Mouse (Mus musculus): ENCODE data around the gene Tmsb10. TPM values are rescaled to one million over a fixed set of nuclear protein-coding genes. Genes with fewer than 3 reads are reported as not detected.

The Tmsb10 gene
- polyA plus RNA-seq, 1 experiment, result 264 TPM

GRCm38 (mm10) chr6:72955517-72956198 lies 2.9 kb downstream of the Tmsb10 start:
- H3K27me3 ChIP-seq (ENCODE audit: control insufficient read depth, insufficient read depth, low read length), result no peaks in the 10 kb centered on the region
- DNase-seq, result peak in 1 of 2 experiments; percentile 10
- 67% methylated on average over 8 of the region's 8 CpGs for WGBS
- H3K27ac ChIP-seq (ENCODE audit: insufficient read depth, low read length), result peak overlapping the region; percentile 22; the same call in 1 of the 2 replicates
- no peak for TF ChIP-seq POLR2A (IDR thresholded peaks at IDR 0.05; ENCODE audit: borderline replicate concordance, insufficient read depth, low read length)
- peaks cover 7% of the 10 kb centered on the region for H3K4me1 ChIP-seq (ENCODE audit: control insufficient read depth, insufficient read depth, low read length)
- H3K4me3 ChIP-seq (replicated peaks; ENCODE audit: insufficient read depth, low read depth, low read length), result peak overlapping the region; percentile 9

GRCm38 (mm10) chr6:72954786-72955185 lies 3.8 kb downstream of the Tmsb10 start:
- peaks cover 7% of the 10 kb centered on the region for H3K4me1 ChIP-seq (ENCODE audit: control insufficient read depth, insufficient read depth, low read length)
- H3K27ac ChIP-seq (ENCODE audit: insufficient read depth, low read length), result no peak overlapping the region
- DNase-seq, result no peak
- H3K27me3 ChIP-seq (ENCODE audit: control insufficient read depth, insufficient read depth, low read length), result no peaks in the 10 kb centered on the region
- TF ChIP-seq POLR2A (IDR thresholded peaks at IDR 0.05; ENCODE audit: borderline replicate concordance, insufficient read depth, low read length), result no peak
- no peak for TF ChIP-seq CTCF (IDR thresholded peaks at IDR 0.05; ENCODE audit: borderline replicate concordance, insufficient read depth, low read depth, low read length)
- 84% methylated on average over 7 of the region's 7 CpGs for WGBS
- no peak overlapping the region for H3K4me3 ChIP-seq (replicated peaks; ENCODE audit: insufficient read depth, low read depth, low read length)

GRCm38 (mm10) chr6:72952967-72953366 lies 5.6 kb downstream of the Tmsb10 start:
- peaks cover 7% of the 10 kb centered on the region for H3K4me1 ChIP-seq (ENCODE audit: control insufficient read depth, insufficient read depth, low read length)
- no peak for DNase-seq
- H3K4me3 ChIP-seq (replicated peaks; ENCODE audit: insufficient read depth, low read depth, low read length), result no peak overlapping the region
- no peaks in the 10 kb centered on the region for H3K27me3 ChIP-seq (ENCODE audit: control insufficient read depth, insufficient read depth, low read length)
- WGBS, result 93% methylated on average over 2 of the region's 2 CpGs
- TF ChIP-seq CTCF (IDR thresholded peaks at IDR 0.05; ENCODE audit: borderline replicate concordance, insufficient read depth, low read depth, low read length), result no peak
- TF ChIP-seq POLR2A (IDR thresholded peaks at IDR 0.05; ENCODE audit: borderline replicate concordance, insufficient read depth, low read length), result no peak
- no peak overlapping the region for H3K27ac ChIP-seq (ENCODE audit: insufficient read depth, low read length)

GRCm38 (mm10) chr6:72952221-72952620 lies 6.3 kb downstream of the Tmsb10 start:
- TF ChIP-seq POLR2A (IDR thresholded peaks at IDR 0.05; ENCODE audit: borderline replicate concordance, insufficient read depth, low read length) (no peak), CTCF (IDR thresholded peaks at IDR 0.05; ENCODE audit: borderline replicate concordance, insufficient read depth, low read depth, low read length) (no peak)
- 51% methylated on average over 2 of the region's 2 CpGs for WGBS

GRCm38 (mm10) chr6:72949161-72949756 lies 9.3 kb downstream of the Tmsb10 start:
- Histone ChIP-seq H3K27ac (ENCODE audit: insufficient read depth, low read length) (no peak overlapping the region), H3K4me3 (replicated peaks; ENCODE audit: insufficient read depth, low read depth, low read length) (no peak overlapping the region), H3K4me1 (ENCODE audit: control insufficient read depth, insufficient read depth, low read length) (no peaks in the 10 kb centered on the region; the same call in 1 of the 2 replicates), H3K27me3 (ENCODE audit: control insufficient read depth, insufficient read depth, low read length) (no peaks in the 10 kb centered on the region)
- no peak for DNase-seq
- TF ChIP-seq CTCF (IDR thresholded peaks at IDR 0.05; ENCODE audit: borderline replicate concordance, insufficient read depth, low read depth, low read length), result no peak
- TF ChIP-seq POLR2A (IDR thresholded peaks at IDR 0.05; ENCODE audit: borderline replicate concordance, insufficient read depth, low read length), result no peak
- WGBS, result 91% methylated on average over 9 of the region's 9 CpGs

More at GRCm38 (mm10) chr6:72952221-72952620, 6.3 kb downstream of the Tmsb10 start:
- Histone ChIP-seq H3K27ac (ENCODE audit: insufficient read depth, low read length) (no peak overlapping the region), H3K4me3 (replicated peaks; ENCODE audit: insufficient read depth, low read depth, low read length) (no peak overlapping the region), H3K4me1 (ENCODE audit: control insufficient read depth, insufficient read depth, low read length) (peaks cover 7% of the 10 kb centered on the region), H3K27me3 (ENCODE audit: control insufficient read depth, insufficient read depth, low read length) (no peaks in the 10 kb centered on the region)
- no peak for DNase-seq

GRCm38 (mm10) chr6:72948392-72948791 lies 10.2 kb downstream of the Tmsb10 start:
- no peaks in the 10 kb centered on the region for H3K27me3 ChIP-seq (ENCODE audit: control insufficient read depth, insufficient read depth, low read length)
- H3K4me1 ChIP-seq (ENCODE audit: control insufficient read depth, insufficient read depth, low read length), result no peaks in the 10 kb centered on the region; the same call in 1 of the 2 replicates
- DNase-seq, result no peak
- no peak for TF ChIP-seq CTCF (IDR thresholded peaks at IDR 0.05; ENCODE audit: borderline replicate concordance, insufficient read depth, low read depth, low read length)
- TF ChIP-seq POLR2A (IDR thresholded peaks at IDR 0.05; ENCODE audit: borderline replicate concordance, insufficient read depth, low read length), result no peak
- 92% methylated on average over 3 of the region's 3 CpGs for WGBS
- no peak overlapping the region for H3K27ac ChIP-seq (ENCODE audit: insufficient read depth, low read length)
- H3K4me3 ChIP-seq (replicated peaks; ENCODE audit: insufficient read depth, low read depth, low read length), result no peak overlapping the region

GRCm38 (mm10) chr6:72947960-72948359 lies 10.6 kb downstream of the Tmsb10 start:
- Histone ChIP-seq H3K4me1 (ENCODE audit: control insufficient read depth, insufficient read depth, low read length) (no peaks in the 10 kb centered on the region; the same call in 1 of the 2 replicates), H3K27ac (ENCODE audit: insufficient read depth, low read length) (no peak overlapping the region), H3K4me3 (replicated peaks; ENCODE audit: insufficient read depth, low read depth, low read length) (no peak overlapping the region), H3K27me3 (ENCODE audit: control insufficient read depth, insufficient read depth, low read length) (no peaks in the 10 kb centered on the region)
- WGBS, result 24% methylated on average over 6 of the region's 6 CpGs
- no peak for TF ChIP-seq CTCF (IDR thresholded peaks at IDR 0.05; ENCODE audit: borderline replicate concordance, insufficient read depth, low read depth, low read length)
- TF ChIP-seq POLR2A (IDR thresholded peaks at IDR 0.05; ENCODE audit: borderline replicate concordance, insufficient read depth, low read length), result no peak
- DNase-seq, result peak; percentile 21 to 47

GRCm38 (mm10) chr6:72940493-72940892 lies 18.1 kb downstream of the Tmsb10 start:
- 13% methylated on average over 3 of the region's 3 CpGs for WGBS
- H3K27me3 ChIP-seq (ENCODE audit: control insufficient read depth, insufficient read depth, low read length), result no peaks in the 10 kb centered on the region

More at GRCm38 (mm10) chr6:72940493-72940892, 18.1 kb downstream of the Tmsb10 start:
- no peak overlapping the region for H3K4me3 ChIP-seq (replicated peaks; ENCODE audit: insufficient read depth, low read depth, low read length)
- H3K27ac ChIP-seq (ENCODE audit: insufficient read depth, low read length), result no peak overlapping the region
- no peak for TF ChIP-seq POLR2A (IDR thresholded peaks at IDR 0.05; ENCODE audit: borderline replicate concordance, insufficient read depth, low read length)
- TF ChIP-seq CTCF (IDR thresholded peaks at IDR 0.05; ENCODE audit: borderline replicate concordance, insufficient read depth, low read depth, low read length), result peak; percentile 84
- peak; percentile 54 to 67 for DNase-seq
- H3K4me1 ChIP-seq (ENCODE audit: control insufficient read depth, insufficient read depth, low read length), result no peaks in the 10 kb centered on the region
